Mouse (Mus musculus) CH12.LX (cell line): ENCODE measurements around the gene Trip12. TPM values are rescaled to one million over a fixed set of nuclear protein-coding genes. Genes with fewer than 3 reads are reported as not detected.

Experiments
- DNase-seq: peaks from one replicate; pipeline ENCODE4 v3.0.0-alpha.2; 2013; ENCODE audit errors: extremely low read depth
- H3K27ac ChIP-seq: 2 replicates; pipeline ENCODE4 v1.5.1; 2012; ENCODE audit warnings: low read depth, mild to moderate bottlenecking, control low read depth, moderate library complexity; ENCODE audit not compliant: insufficient read depth
- H3K27me3 ChIP-seq: replicated peaks from 2 replicates; pipeline ENCODE3; 2012; ENCODE audit warnings: inconsistent platforms
- H3K36me3 ChIP-seq, 2 experiments: replicated peaks in 1 of 2; 2 replicates each; pipeline versions ENCODE3 to v1.6.1; 2012; ENCODE audit warnings: inconsistent platforms in 1 of 2, low read length in 1 of 2, mild to moderate bottlenecking in 1 of 2, mixed read lengths in 1 of 2, moderate library complexity in 1 of 2; ENCODE audit not compliant: control insufficient read depth in 1 of 2, insufficient read depth in 1 of 2
- H3K4me1 ChIP-seq, 2 experiments: 2 replicates each; pipeline ENCODE4 v1.6.1; 2012; ENCODE audit warnings: inconsistent platforms in 1 of 2, moderate library complexity in 1 of 2; ENCODE audit not compliant: insufficient read depth in 2 of 2, control insufficient read depth in 1 of 2
- H3K4me2 ChIP-seq: 2 replicates; pipeline ENCODE4 v1.6.1; 2012; ENCODE audit warnings: low read depth, mild to moderate bottlenecking, control low read depth; ENCODE audit not compliant: poor library complexity, insufficient read depth, severe bottlenecking
- H3K4me3 ChIP-seq, 3 experiments: fragments of 150-350 bp in 1 of 3; sonication (generic) in 1 of 3; replicated peaks in 1 of 3; 2 replicates each; pipeline versions ENCODE3 to v1.5.1; 2011 to 2012; ENCODE audit warnings: low read depth in 2 of 3, low read length in 2 of 3, mild to moderate bottlenecking in 2 of 3, moderate library complexity in 2 of 3, control low read depth in 1 of 3, improper control_type of control experiment in 1 of 3, inconsistent platforms in 1 of 3, mixed read lengths in 1 of 3; ENCODE audit not compliant: poor library complexity in 1 of 3
- H3K79me2 ChIP-seq: replicated peaks from 2 replicates; pipeline ENCODE4 v1.6.1; 2012; ENCODE audit warnings: mild to moderate bottlenecking, moderate library complexity; ENCODE audit not compliant: control insufficient read depth, poor library complexity, insufficient read depth, severe bottlenecking; ENCODE audit errors: extremely low read depth
- H3K9ac ChIP-seq: 2 replicates; pipeline ENCODE4 v1.6.1; 2012; ENCODE audit warnings: low read depth, mild to moderate bottlenecking, control low read depth, moderate library complexity; ENCODE audit not compliant: insufficient read depth
- H3K9me3 ChIP-seq: replicated peaks from 2 replicates; pipeline ENCODE3; 2012; ENCODE audit warnings: low read length, inconsistent platforms, mixed read lengths
- BHLHE40 ChIP-seq: IDR thresholded peaks from 2 replicates; pipeline ENCODE4 v1.6.1; 2011; ENCODE audit warnings: mild to moderate bottlenecking, low read depth, low read length, improper control_type of control experiment
- CHD2 ChIP-seq: IDR thresholded peaks from 2 replicates; pipeline ENCODE4 v1.6.1; 2011; ENCODE audit warnings: low read length, improper control_type of control experiment
- CTCF ChIP-seq, 2 experiments: IDR thresholded peaks in 1 of 2; conservative IDR thresholded peaks in 1 of 2; 2 replicates each; pipeline ENCODE4 v1.5.1; 2011 to 2012; ENCODE audit warnings: low read depth in 2 of 2, low read length in 2 of 2, improper control_type of control experiment in 1 of 2, inconsistent platforms in 1 of 2, mild to moderate bottlenecking in 1 of 2, moderate library complexity in 1 of 2
- ELF1 ChIP-seq: IDR thresholded peaks from 2 replicates; pipeline ENCODE4 v1.6.1; 2014; ENCODE audit warnings: low read depth, mild to moderate bottlenecking, inconsistent platforms, low read length, improper control_type of control experiment
- ETS1 ChIP-seq: conservative IDR thresholded peaks from 2 replicates; pipeline ENCODE4 v1.6.1; 2012; ENCODE audit warnings: low read depth, mild to moderate bottlenecking, inconsistent platforms, low read length, improper control_type of control experiment, moderate library complexity
- IRF4 ChIP-seq: IDR thresholded peaks from 2 replicates; pipeline ENCODE4 v1.6.1; 2014; ENCODE audit warnings: low read depth, mild to moderate bottlenecking, inconsistent platforms, low read length, improper control_type of control experiment
- JUN ChIP-seq: IDR thresholded peaks from 2 replicates; pipeline ENCODE4 v1.6.1; 2011; ENCODE audit warnings: low read depth, mild to moderate bottlenecking, low read length, improper control_type of control experiment, moderate library complexity; ENCODE audit not compliant: insufficient read depth
- MAFK ChIP-seq: IDR thresholded peaks from 2 replicates; pipeline ENCODE4 v1.6.1; 2011; ENCODE audit warnings: low read length, improper control_type of control experiment; ENCODE audit not compliant: insufficient replicate concordance
- MAX ChIP-seq: IDR thresholded peaks from 2 replicates; pipeline ENCODE4 v1.6.1; 2011; ENCODE audit warnings: low read length, improper control_type of control experiment
- MAZ ChIP-seq: IDR thresholded peaks from 2 replicates; pipeline ENCODE4 v1.6.1; 2012; ENCODE audit warnings: low read depth, mild to moderate bottlenecking, inconsistent platforms, low read length, improper control_type of control experiment, moderate library complexity
- MXI1 ChIP-seq: IDR thresholded peaks from 2 replicates; pipeline ENCODE4 v1.6.1; 2011; ENCODE audit warnings: mild to moderate bottlenecking, low read depth, low read length, improper control_type of control experiment
- NELFE ChIP-seq: IDR thresholded peaks from 2 replicates; pipeline ENCODE4 v1.6.1; 2011; ENCODE audit warnings: low read depth, low read length, improper control_type of control experiment
- PAX5 ChIP-seq: IDR thresholded peaks from 2 replicates; pipeline ENCODE4 v1.6.1; 2012; ENCODE audit warnings: low read length, inconsistent platforms, mixed read lengths
- POLR2AphosphoS2 ChIP-seq: IDR thresholded peaks from 2 replicates; pipeline ENCODE4 v1.6.1; 2011; ENCODE audit warnings: low read depth, low read length, improper control_type of control experiment
- RAD21 ChIP-seq: IDR thresholded peaks from 2 replicates; pipeline ENCODE4 v1.6.1; 2011; ENCODE audit warnings: low read depth, mild to moderate bottlenecking, low read length, improper control_type of control experiment, moderate library complexity
- SMC3 ChIP-seq: IDR thresholded peaks from 2 replicates; pipeline ENCODE4 v1.6.1; 2011; ENCODE audit warnings: low read depth, low read length, improper control_type of control experiment
- TBP ChIP-seq: conservative IDR thresholded peaks from 2 replicates; pipeline ENCODE4 v1.6.1; 2011; ENCODE audit warnings: low read depth, low read length, improper control_type of control experiment
- TCF12 ChIP-seq: IDR thresholded peaks from 2 replicates; pipeline ENCODE4 v1.6.1; 2014; ENCODE audit warnings: low read depth, mild to moderate bottlenecking, inconsistent platforms, low read length, improper control_type of control experiment
- UBTF ChIP-seq: IDR thresholded peaks from 2 replicates; pipeline ENCODE4 v1.6.1; 2012; ENCODE audit warnings: low read depth, mild to moderate bottlenecking, inconsistent platforms, low read length, improper control_type of control experiment, moderate library complexity
- ZMIZ1 ChIP-seq: IDR thresholded peaks from 2 replicates; pipeline ENCODE4 v1.6.1; 2012; ENCODE audit warnings: low read depth, mild to moderate bottlenecking, inconsistent platforms, low read length, improper control_type of control experiment
- dilution Hi-C: fragments of 300-500 bp; cut with MboI; formaldehyde crosslinking; loops from 2 replicates; pipeline ENCODE4 v1.14.3; 2020; ENCODE audit warnings: low sequenced_read_pairs; ENCODE audit not compliant: extremely low pct_unique_long_range_greater_than_20kb, extremely low pct_ligation_motif_present
- in situ Hi-C: fragments of 300-500 bp; cut with MboI; formaldehyde crosslinking; loops from 3 replicates; pipeline ENCODE4 v1.14.3; 2019; ENCODE audit warnings: low sequenced_read_pairs, low pct_ligation_motif_present, low pct_unique_long_range_greater_than_20kb, mixed read lengths
- polyA plus RNA-seq: library from polyadenylated mRNA; unstranded; fragments of >175 nt; gene quantifications from 2 replicates; pipeline ENCODE4 v1.2.1, GENCODE M21; 2012; ENCODE audit warnings: low read depth; ENCODE audit not compliant: insufficient read length
- total RNA-seq, 2 experiments: library from RNA; depleted of rRNA; stranded (reverse); fragments of 300-350 nt in 1 of 2; fragments of >200 nt in 1 of 2; gene quantifications; 2 replicates each; pipeline ENCODE4 v1.2.3; 2012 to 2014

The Trip12 gene
- total and polyA plus RNA-seq, 3 experiments: 75.6 to 93.8 (median 90.2) TPM

- H3K27me3 ChIP-seq: no peaks in the 10 kb centered on the region
- no peaks in the 10 kb centered on the region for H3K79me2 ChIP-seq
- H3K36me3 ChIP-seq: no peaks in the 10 kb centered on the region
- H3K4me2 ChIP-seq: no peak overlapping the region
- no peak for TF ChIP-seq UBTF
- peak; percentile 55 for TF ChIP-seq SMC3
- TF ChIP-seq BHLHE40: no peak
- TF ChIP-seq MAZ: no peak
- no peak for TF ChIP-seq PAX5
- TF ChIP-seq IRF4: no peak
- TF ChIP-seq MXI1: no peak
- peak; percentile 53 for TF ChIP-seq RAD21
- TF ChIP-seq CHD2: no peak
- no peak for TF ChIP-seq JUN
- TF ChIP-seq POLR2AphosphoS2: no peak
- no peak for TF ChIP-seq ETS1
- no peak for TF ChIP-seq MAX
- TF ChIP-seq MAFK: no peak
- TF ChIP-seq TCF12: no peak
- TF ChIP-seq TBP: no peak
- TF ChIP-seq ELF1: no peak
- TF ChIP-seq CTCF (conservative IDR thresholded peaks at IDR 0.05 in 1 of 2, IDR thresholded peaks at IDR 0.05 in 1 of 2; ENCODE audit: low read depth in 2 of 2, low read length in 2 of 2): peak; percentile 71 to 80
- no peak overlapping the region for H3K4me3 ChIP-seq
- DNase-seq: peak; percentile 83
- in situ Hi-C loops (no loop called here), dilution Hi-C loops (no loop called here)
- H3K27ac ChIP-seq: no peak overlapping the region
- H3K9me3 ChIP-seq: peaks cover 6% of the 10 kb centered on the region
- no peak overlapping the region for H3K9ac ChIP-seq
- no peaks in the 10 kb centered on the region for H3K4me1 ChIP-seq
Measured at GRCm38 (mm10) chr1:84697136-84697535, 143.2 kb downstream of the Trip12 start.

- no peak for DNase-seq
- no peak for TF ChIP-seq SMC3
- no peak for TF ChIP-seq TBP
- no peak for TF ChIP-seq ZMIZ1
- TF ChIP-seq NELFE: no peak
- no peak for TF ChIP-seq CTCF (conservative IDR thresholded peaks at IDR 0.05 in 1 of 2, IDR thresholded peaks at IDR 0.05 in 1 of 2; ENCODE audit: low read depth in 2 of 2, low read length in 2 of 2)
- TF ChIP-seq RAD21: no peak
- dilution Hi-C loops (no loop called here), in situ Hi-C loops (no loop called here)
- Histone ChIP-seq H3K27ac (no peak within 1 kb of the TSS), H3K4me2 (no peak within 1 kb of the TSS), H3K4me3 (no peak within 1 kb of the TSS), H3K9ac (no peak within 1 kb of the TSS), H3K27me3 (no peaks in the 10 kb centered on the region), H3K9me3 (peaks cover 6% of the 10 kb centered on the region), H3K79me2 (no peaks in the 10 kb centered on the region), H3K4me1 (no peaks in the 10 kb centered on the region), H3K36me3 (no peaks in the 10 kb centered on the region)
Measured at GRCm38 (mm10) chr1:84695517-84696411, 144.6 kb downstream of the Trip12 start, which contains the start of gene Dner. TSS of gene Dner (minus strand) at chr1:84696221.
